Mouse (Mus musculus) CD4-positive, CD25-positive, alpha-beta regulatory T cell, adult 2 months (primary cell): ENCODE data around the gene Denr.

Experiments used
- DNase-seq: peaks from one replicate; pipeline ENCODE4 v3.0.0-alpha.2; 2012; ENCODE audit warnings: low read depth, low spot score

Gene Denr

GRCm38 (mm10) chr5:123969216-123969615 lies 62.2 kb downstream of the Denr start:
- DNase-seq = no peak

GRCm38 (mm10) chr5:123970576-123970975 lies 63.6 kb downstream of the Denr start:
- no peak for DNase-seq

- no peak for DNase-seq
These were observed 65.5 kb downstream of the Denr start for GRCm38 (mm10) chr5:123972453-123972852.

- peak; percentile 82 for DNase-seq
These were observed 66.6 kb downstream of the Denr start, which contains the start of gene Hip1r for GRCm38 (mm10) chr5:123973299-123974178. Hip1r (plus strand) TSS chr5:123973628.

GRCm38 (mm10) chr5:123974179-123974485 lies 67.2 kb downstream of the Denr start:
- DNase-seq = peak; percentile 43

- peak; percentile 74 for DNase-seq
These were observed 67.7 kb downstream of the Denr start for GRCm38 (mm10) chr5:123974616-123975111.

- no peak for DNase-seq
These were observed 68.7 kb downstream of the Denr start for GRCm38 (mm10) chr5:123975668-123976180.

- no peak for DNase-seq
These were observed 70.3 kb downstream of the Denr start for GRCm38 (mm10) chr5:123977231-123977630.

GRCm38 (mm10) chr5:123978131-123978530 lies 71.2 kb downstream of the Denr start:
- DNase-seq = no peak
